Mouse (Mus musculus) forebrain, embryonic 12.5 days (tissue): ENCODE data around the gene Fcer1g. TPM values are rescaled to one million over a fixed set of nuclear protein-coding genes. Genes with fewer than 3 reads are reported as not detected.

ENCODE experiments used
- ATAC-seq: fragments of 200-750 bp; cut with Nextera tagmentation; 2 replicates; pipeline ENCODE4 v1.8.0; 2017; ENCODE audit warnings: moderate TSS enrichment; ENCODE audit not compliant: low FRiP score
- H3K27ac ChIP-seq: fragments of 300-500 bp; sonication (generic); 2 replicates; pipeline ENCODE4 v1.5.1; 2016; ENCODE audit warnings: mild to moderate bottlenecking
- H3K27me3 ChIP-seq: fragments of 300-500 bp; sonication (generic); 2 replicates; pipeline ENCODE4 v1.6.1; 2016; ENCODE audit warnings: mild to moderate bottlenecking
- H3K36me3 ChIP-seq: fragments of 300-500 bp; sonication (generic); replicated peaks from 2 replicates; pipeline ENCODE4 v1.6.1; 2016; ENCODE audit warnings: mild to moderate bottlenecking
- H3K4me1 ChIP-seq: fragments of 300-500 bp; sonication (generic); 2 replicates; pipeline ENCODE4 v1.6.1; 2016
- H3K4me2 ChIP-seq: fragments of 300-500 bp; sonication (generic); 2 replicates; pipeline ENCODE4 v1.6.1; 2016; ENCODE audit warnings: mild to moderate bottlenecking, moderate library complexity
- H3K4me3 ChIP-seq: fragments of 300-500 bp; sonication (generic); replicated peaks from 2 replicates; pipeline ENCODE4 v1.5.1; 2016; ENCODE audit warnings: mild to moderate bottlenecking
- H3K9ac ChIP-seq: fragments of 300-500 bp; sonication (generic); 2 replicates; pipeline ENCODE4 v1.6.1; 2016; ENCODE audit warnings: mild to moderate bottlenecking
- H3K9me3 ChIP-seq: fragments of 300-500 bp; sonication (generic); 2 replicates; pipeline ENCODE4 v1.6.1; 2016
- WGBS: fragments of 180-500 bp; shearing (Covaris S2); methylation state at CpG from one replicate; pipeline ENCODE4 v1.1.7; 2016; 5-methylcytosine and 5-hydroxymethylcytosine counted together
- polyA plus RNA-seq: library from polyadenylated mRNA; unstranded; fragments of >200 nt; fragmentation: Nextera tagmentation; extraction: Ambion mirVana; gene quantifications from 2 replicates; pipeline ENCODE4 v1.2.1, GENCODE M21; 2016

The Fcer1g gene
- polyA plus RNA-seq, 1 experiment from 2014 or later: 15.3 TPM

- peak overlapping the region; percentile 28 for H3K4me3 ChIP-seq
- 6% methylated on average over 8 of the region's 8 CpGs for WGBS
- no peaks in the 10 kb centered on the region for H3K36me3 ChIP-seq
- H3K4me2 ChIP-seq: peak overlapping the region; percentile 48
- H3K27me3 ChIP-seq: peaks cover 8% of the 10 kb centered on the region; the same call in 1 of the 2 replicates
- H3K27ac ChIP-seq: peak overlapping the region; percentile 78
- peak; percentile 71 for ATAC-seq
- no peaks in the 10 kb centered on the region for H3K9me3 ChIP-seq
- H3K9ac ChIP-seq: peak overlapping the region; percentile 29; the same call in 1 of the 2 replicates
- H3K4me1 ChIP-seq: peaks cover 18% of the 10 kb centered on the region
Measured at GRCm38 (mm10) chr1:171262594-171263130, 28.5 kb upstream of the Fcer1g start.

- Histone ChIP-seq H3K36me3 (no peaks in the 10 kb centered on the region), H3K27me3 (peaks cover 4% of the 10 kb centered on the region; the same call in 1 of the 2 replicates), H3K27ac (no peak overlapping the region), H3K9me3 (no peaks in the 10 kb centered on the region), H3K4me1 (peaks cover 18% of the 10 kb centered on the region), H3K4me3 (no peak overlapping the region), H3K9ac (no peak overlapping the region), H3K4me2 (no peak overlapping the region)
- 87% methylated on average over 3 of the region's 3 CpGs for WGBS
- ATAC-seq: no peak
Measured at GRCm38 (mm10) chr1:171260316-171260715, 26.2 kb upstream of the Fcer1g start.

- no peaks in the 10 kb centered on the region for H3K9me3 ChIP-seq
- no peak overlapping the region for H3K4me3 ChIP-seq
- no peak overlapping the region for H3K27ac ChIP-seq
- H3K4me1 ChIP-seq: peaks cover 18% of the 10 kb centered on the region
- no peak overlapping the region for H3K4me2 ChIP-seq
- H3K9ac ChIP-seq: no peak overlapping the region
- H3K27me3 ChIP-seq: peaks cover 4% of the 10 kb centered on the region; the same call in 1 of the 2 replicates
- 84% methylated on average over 17 of the region's 17 CpGs for WGBS
- no peak for ATAC-seq
- H3K36me3 ChIP-seq: no peaks in the 10 kb centered on the region
Measured at GRCm38 (mm10) chr1:171258921-171259320, 24.8 kb upstream of the Fcer1g start.

- WGBS: 90% methylated on average over 9 of the region's 9 CpGs
- no peak overlapping the region for H3K27ac ChIP-seq
- H3K4me2 ChIP-seq: no peak overlapping the region
- H3K36me3 ChIP-seq: no peaks in the 10 kb centered on the region
- H3K9ac ChIP-seq: no peak overlapping the region
- H3K4me1 ChIP-seq: peaks cover 12% of the 10 kb centered on the region
- no peaks in the 10 kb centered on the region for H3K9me3 ChIP-seq
- peaks cover 8% of the 10 kb centered on the region for H3K27me3 ChIP-seq
- ATAC-seq: no peak
- H3K4me3 ChIP-seq: no peak overlapping the region
Measured at GRCm38 (mm10) chr1:171257781-171258180, 23.6 kb upstream of the Fcer1g start.

- H3K4me1 ChIP-seq: peaks cover 12% of the 10 kb centered on the region
- no peaks in the 10 kb centered on the region for H3K9me3 ChIP-seq
- H3K9ac ChIP-seq: no peak overlapping the region
- no peaks in the 10 kb centered on the region for H3K36me3 ChIP-seq
- no peak overlapping the region for H3K27ac ChIP-seq
- peak; percentile 28; the same call in 1 of the 2 replicates for ATAC-seq
- H3K4me2 ChIP-seq: no peak overlapping the region
- no peak overlapping the region for H3K4me3 ChIP-seq
- 69% methylated on average over 15 of the region's 15 CpGs for WGBS
- peaks cover 10% of the 10 kb centered on the region for H3K27me3 ChIP-seq
Measured at GRCm38 (mm10) chr1:171256937-171257548, 22.9 kb upstream of the Fcer1g start.

GRCm38 (mm10) chr1:171256095-171256818 is 22.1 kb upstream of the Fcer1g start:
- Histone ChIP-seq H3K27ac (no peak overlapping the region), H3K9ac (no peak overlapping the region), H3K4me2 (no peak overlapping the region), H3K36me3 (no peaks in the 10 kb centered on the region), H3K4me1 (peaks cover 18% of the 10 kb centered on the region), H3K4me3 (no peak overlapping the region), H3K9me3 (no peaks in the 10 kb centered on the region), H3K27me3 (peaks cover 10% of the 10 kb centered on the region)
- ATAC-seq: no peak
- 90% methylated on average over 24 of the region's 24 CpGs for WGBS

GRCm38 (mm10) chr1:171252415-171252814 is 18.2 kb upstream of the Fcer1g start:
- Histone ChIP-seq H3K4me1 (peaks cover 44% of the 10 kb centered on the region), H3K9ac (peak overlapping the region; percentile 36), H3K36me3 (no peaks in the 10 kb centered on the region), H3K27me3 (peaks cover 5% of the 10 kb centered on the region), H3K4me2 (peak overlapping the region; percentile 47), H3K9me3 (no peaks in the 10 kb centered on the region), H3K4me3 (peak overlapping the region; percentile 13; the same call in 1 of the 2 replicates), H3K27ac (peak overlapping the region; percentile 72)
- ATAC-seq: no peak
- WGBS: 55% methylated on average over 17 of the region's 17 CpGs

GRCm38 (mm10) chr1:171251594-171252324 is 17.6 kb upstream of the Fcer1g start:
- ATAC-seq: no peak
- Histone ChIP-seq H3K4me3 (peak overlapping the region; percentile 22), H3K27me3 (peaks cover 5% of the 10 kb centered on the region), H3K9me3 (no peaks in the 10 kb centered on the region), H3K36me3 (no peaks in the 10 kb centered on the region), H3K4me2 (peak overlapping the region; percentile 47), H3K27ac (peak overlapping the region; percentile 72), H3K4me1 (peaks cover 46% of the 10 kb centered on the region), H3K9ac (peak overlapping the region; percentile 44)
- WGBS: 2% methylated on average over 13 of the region's 13 CpGs

- Histone ChIP-seq H3K4me3 (peak within 1 kb of the TSS; percentile 22), H3K9ac (peak within 1 kb of the TSS; percentile 44), H3K27ac (peak within 1 kb of the TSS; percentile 72), H3K36me3 (no peaks in the 10 kb centered on the region), H3K4me2 (peak within 1 kb of the TSS; percentile 47), H3K9me3 (no peaks in the 10 kb centered on the region), H3K4me1 (peaks cover 52% of the 10 kb centered on the region), H3K27me3 (peaks cover 5% of the 10 kb centered on the region)
- 12% methylated on average over 26 of the region's 26 CpGs for WGBS
- no peak for ATAC-seq
Measured at GRCm38 (mm10) chr1:171250680-171251593, 16.8 kb upstream of the Fcer1g start, which contains the start of gene Ndufs2. Gene Ndufs2, minus strand, starts transcription at chr1:171251388.

- no peak for ATAC-seq
- Histone ChIP-seq H3K4me1 (peaks cover 58% of the 10 kb centered on the region), H3K36me3 (peaks cover 6% of the 10 kb centered on the region), H3K4me3 (peak within 1 kb of the TSS; percentile 22), H3K9me3 (no peaks in the 10 kb centered on the region), H3K4me2 (peak within 1 kb of the TSS; percentile 47), H3K27me3 (peaks cover 5% of the 10 kb centered on the region), H3K27ac (peak within 1 kb of the TSS; percentile 72), H3K9ac (peak within 1 kb of the TSS; percentile 44)
- 21% methylated on average over 5 of the region's 5 CpGs for WGBS
Measured at GRCm38 (mm10) chr1:171249913-171250600, 15.9 kb upstream of the Fcer1g start, which contains the start of gene Adamts4. Gene Adamts4, plus strand, starts transcription at chr1:171250421.
